Mouse (Mus musculus) hindbrain, embryonic 15.5 days (tissue): ENCODE results near the gene Pald1. TPM values are rescaled to one million over a fixed set of nuclear protein-coding genes. Genes with fewer than 3 reads are reported as not detected.

Experiments used
- ATAC-seq: fragments of 200-750 bp; cut with Nextera tagmentation; 2 replicates; pipeline ENCODE4 v1.8.0; 2017; ENCODE audit warnings: low read depth, moderate number of reproducible peaks, moderate TSS enrichment; ENCODE audit not compliant: low FRiP score
- H3K27ac ChIP-seq: fragments of 300-500 bp; sonication (generic); replicated peaks from 2 replicates; pipeline ENCODE4 v1.5.1; 2015; ENCODE audit warnings: mild to moderate bottlenecking, inconsistent platforms
- H3K27me3 ChIP-seq: fragments of 300-500 bp; sonication (generic); 2 replicates; pipeline ENCODE4 v1.6.1; 2015; ENCODE audit warnings: control low read depth, inconsistent platforms
- H3K36me3 ChIP-seq: fragments of 300-500 bp; sonication (generic); 2 replicates; pipeline ENCODE4 v1.6.1; 2015; ENCODE audit warnings: control low read depth, inconsistent platforms
- H3K4me1 ChIP-seq: fragments of 300-500 bp; sonication (generic); replicated peaks from 2 replicates; pipeline ENCODE4 v1.6.1; 2015; ENCODE audit warnings: control low read depth, inconsistent platforms
- H3K4me2 ChIP-seq: fragments of 300-500 bp; sonication (generic); 2 replicates; pipeline ENCODE4 v1.6.1; 2015; ENCODE audit warnings: moderate library complexity, mild to moderate bottlenecking, inconsistent platforms
- H3K4me3 ChIP-seq: fragments of 300-500 bp; sonication (generic); 2 replicates; pipeline ENCODE4 v1.5.1; 2015; ENCODE audit warnings: mild to moderate bottlenecking, inconsistent platforms
- H3K9ac ChIP-seq: fragments of 300-500 bp; sonication (generic); 2 replicates; pipeline ENCODE4 v1.6.1; 2015; ENCODE audit warnings: inconsistent platforms
- H3K9me3 ChIP-seq: fragments of 300-500 bp; sonication (generic); 2 replicates; pipeline ENCODE4 v1.6.1; 2016; ENCODE audit warnings: control low read depth, inconsistent platforms
- WGBS: fragments of 180-500 bp; shearing (Covaris S2); methylation state at CpG from one replicate; pipeline ENCODE4 v1.1.7; 2015; 5-methylcytosine and 5-hydroxymethylcytosine counted together
- polyA plus RNA-seq: library from polyadenylated mRNA; unstranded; fragments of >200 nt; fragmentation: Nextera tagmentation; extraction: Ambion mirVana; gene quantifications from 2 replicates; pipeline ENCODE4 v1.2.1, GENCODE M21; 2015

Gene Pald1
- polyA plus RNA-seq, 1 experiment from 2014 or later, result 32.4 TPM

DNA sequence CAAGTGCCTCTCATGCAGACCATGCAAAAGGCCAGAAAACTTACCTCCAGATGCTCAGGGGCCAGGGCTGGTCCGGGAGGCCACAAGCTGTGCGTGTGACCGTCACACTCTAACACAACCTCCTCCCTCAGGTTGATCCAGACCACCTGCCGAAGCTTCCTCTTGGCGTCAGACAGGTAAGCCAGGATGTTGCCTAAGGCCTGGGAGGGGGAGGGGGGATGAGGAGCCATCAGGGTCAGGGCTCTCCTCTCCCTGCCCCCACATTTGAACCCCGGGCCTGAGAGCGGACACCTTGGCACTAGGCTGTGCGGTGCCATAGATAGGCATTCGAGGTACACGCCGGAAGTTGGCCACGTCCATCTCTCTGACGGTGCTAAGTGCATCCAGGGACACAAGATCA is 40.6 kb downstream of the Pald1 start:
- 94% methylated on average over 13 of the region's 13 CpGs for WGBS
- Histone ChIP-seq H3K4me3 (no peak overlapping the region), H3K27me3 (no peaks in the 10 kb centered on the region), H3K9me3 (no peaks in the 10 kb centered on the region), H3K9ac (no peak overlapping the region), H3K4me1 (no peaks in the 10 kb centered on the region; the same call in 1 of the 2 replicates), H3K4me2 (no peak overlapping the region), H3K27ac (no peak overlapping the region), H3K36me3 (no peaks in the 10 kb centered on the region)
- ATAC-seq, result no peak

DNA sequence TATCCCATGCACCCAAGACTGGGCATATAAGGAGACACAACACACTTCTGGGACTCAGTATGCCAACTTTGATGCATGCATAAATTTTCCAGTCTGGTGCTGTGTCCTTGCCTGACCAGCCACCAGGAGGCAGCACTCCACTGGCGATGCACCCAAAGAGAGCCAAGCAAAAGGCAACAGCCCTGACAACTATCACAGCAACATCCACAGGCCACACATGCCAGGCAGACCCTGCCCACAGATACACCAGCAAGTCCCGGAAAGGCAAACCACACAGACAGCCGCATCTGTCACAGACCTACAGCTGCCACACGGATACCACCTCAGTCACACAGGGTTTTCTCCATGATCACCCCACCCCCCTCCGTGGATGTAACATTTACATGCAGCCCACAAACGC is 41.8 kb downstream of the Pald1 start:
- no peak overlapping the region for H3K27ac ChIP-seq
- H3K4me1 ChIP-seq, result no peaks in the 10 kb centered on the region; the same call in 1 of the 2 replicates
- H3K4me3 ChIP-seq, result no peak overlapping the region
- no peaks in the 10 kb centered on the region for H3K27me3 ChIP-seq
- WGBS, result 68% methylated on average over 6 of the region's 6 CpGs
- no peaks in the 10 kb centered on the region for H3K9me3 ChIP-seq
- no peaks in the 10 kb centered on the region for H3K36me3 ChIP-seq
- peak; percentile 67 for ATAC-seq
- H3K9ac ChIP-seq, result no peak overlapping the region
- no peak overlapping the region for H3K4me2 ChIP-seq

DNA sequence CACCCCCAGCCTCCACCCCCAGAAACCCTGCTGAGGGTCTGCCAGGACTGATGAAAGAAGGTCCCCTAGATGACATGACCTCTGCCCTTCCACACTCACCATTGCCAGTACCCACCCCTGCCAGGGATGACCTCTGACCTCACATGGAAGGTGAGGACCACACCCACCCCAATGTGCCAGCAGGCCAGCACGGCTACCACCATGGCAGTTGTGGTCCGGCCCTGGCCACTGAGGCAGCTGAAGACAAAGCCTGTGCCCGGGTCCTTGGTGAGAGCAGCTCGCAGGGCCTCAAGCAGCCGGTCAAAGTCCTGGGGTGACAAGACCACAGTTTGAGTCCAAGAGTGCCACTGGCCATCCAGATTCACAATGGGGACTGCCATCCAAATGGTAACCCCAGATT is 42.3 kb downstream of the Pald1 start:
- 92% methylated on average over 5 of the region's 5 CpGs for WGBS
- H3K9ac ChIP-seq, result no peak overlapping the region
- ATAC-seq, result no peak
- H3K4me2 ChIP-seq, result no peak overlapping the region
- H3K27ac ChIP-seq, result no peak overlapping the region
- no peaks in the 10 kb centered on the region for H3K27me3 ChIP-seq
- no peak overlapping the region for H3K4me3 ChIP-seq
- H3K4me1 ChIP-seq, result no peaks in the 10 kb centered on the region; the same call in 1 of the 2 replicates
- no peaks in the 10 kb centered on the region for H3K9me3 ChIP-seq
- no peaks in the 10 kb centered on the region for H3K36me3 ChIP-seq

DNA sequence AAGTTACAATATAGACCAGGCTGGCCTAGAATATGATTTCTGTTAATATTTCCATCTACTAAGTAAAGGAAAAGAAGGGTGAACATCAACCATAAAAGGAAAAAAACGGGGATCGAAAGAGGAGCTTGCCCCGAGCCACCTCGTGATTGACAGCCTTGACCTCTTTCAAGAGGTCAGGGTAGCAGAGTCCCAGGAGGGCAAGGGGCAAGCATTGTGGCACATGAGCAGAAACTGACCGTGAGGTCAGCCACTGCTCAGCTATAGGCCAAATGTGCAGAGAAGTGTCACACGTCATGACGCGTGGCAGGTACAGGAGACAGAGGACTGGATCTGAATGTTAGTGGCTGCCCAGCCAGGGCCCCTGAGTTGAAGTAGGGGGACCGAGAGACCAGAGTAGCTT is 43.1 kb downstream of the Pald1 start:
- Histone ChIP-seq H3K9ac (no peak overlapping the region), H3K9me3 (no peaks in the 10 kb centered on the region), H3K4me3 (no peak overlapping the region), H3K4me1 (no peaks in the 10 kb centered on the region), H3K36me3 (no peaks in the 10 kb centered on the region), H3K27me3 (no peaks in the 10 kb centered on the region), H3K4me2 (no peak overlapping the region), H3K27ac (no peak overlapping the region)
- no peak for ATAC-seq
- 72% methylated on average over 9 of the region's 9 CpGs for WGBS

DNA sequence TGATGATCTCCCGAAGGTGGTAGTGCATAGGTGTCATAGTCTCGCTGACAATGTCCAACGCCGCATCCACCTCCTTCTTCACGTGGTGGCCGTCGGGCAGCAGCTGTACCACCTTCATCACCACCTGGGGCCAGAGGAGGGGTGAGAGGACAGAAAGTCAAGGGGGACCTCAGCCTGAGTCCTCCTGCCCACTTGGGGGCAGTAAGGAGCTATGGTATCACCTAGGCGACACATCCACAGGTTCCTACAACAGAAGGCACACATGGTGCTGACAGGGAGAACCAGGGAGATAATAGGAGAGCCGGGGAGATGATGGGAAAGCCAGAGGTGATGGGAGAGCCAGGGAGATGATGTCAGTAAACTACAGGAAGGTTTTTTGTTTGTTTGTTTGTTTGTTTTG is 44.1 kb downstream of the Pald1 start:
- no peaks in the 10 kb centered on the region for H3K4me1 ChIP-seq
- no peaks in the 10 kb centered on the region for H3K9me3 ChIP-seq
- H3K27me3 ChIP-seq, result no peaks in the 10 kb centered on the region
- 93% methylated on average over 9 of the region's 9 CpGs for WGBS
- H3K36me3 ChIP-seq, result no peaks in the 10 kb centered on the region
- H3K9ac ChIP-seq, result no peak overlapping the region
- H3K27ac ChIP-seq, result no peak overlapping the region
- ATAC-seq, result no peak
- no peak overlapping the region for H3K4me2 ChIP-seq
- no peak overlapping the region for H3K4me3 ChIP-seq

DNA sequence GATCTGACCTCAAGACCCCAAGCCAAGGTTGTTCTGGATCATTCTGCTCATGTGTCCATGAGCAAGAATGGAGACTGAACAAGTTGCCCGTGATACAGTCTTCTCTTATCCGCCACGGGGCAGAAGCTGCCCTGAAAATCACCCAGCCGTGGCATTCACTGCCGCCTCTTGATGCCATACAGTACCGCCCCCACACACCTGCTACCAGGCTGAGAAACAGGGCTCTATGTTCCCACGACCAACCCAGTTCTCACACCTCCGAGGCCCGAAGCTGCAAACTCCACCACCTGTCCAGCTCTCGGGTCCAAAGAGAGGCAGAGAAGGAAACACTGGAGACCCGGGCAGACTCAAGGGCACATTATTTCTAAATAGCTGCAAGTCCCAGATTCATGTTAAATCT is 45.7 kb downstream of the Pald1 start:
- Histone ChIP-seq H3K4me1 (no peaks in the 10 kb centered on the region), H3K27me3 (no peaks in the 10 kb centered on the region), H3K27ac (no peak overlapping the region), H3K4me2 (no peak overlapping the region), H3K36me3 (no peaks in the 10 kb centered on the region), H3K9me3 (no peaks in the 10 kb centered on the region), H3K4me3 (no peak overlapping the region), H3K9ac (no peak overlapping the region)
- ATAC-seq, result no peak
- WGBS, result 93% methylated on average over 11 of the region's 11 CpGs

- WGBS, result 80% methylated on average over 5 of the region's 5 CpGs
- Histone ChIP-seq H3K27ac (no peak overlapping the region), H3K27me3 (no peaks in the 10 kb centered on the region), H3K36me3 (no peaks in the 10 kb centered on the region), H3K4me1 (peaks cover 2% of the 10 kb centered on the region), H3K9ac (no peak overlapping the region), H3K4me2 (no peak overlapping the region), H3K9me3 (no peaks in the 10 kb centered on the region), H3K4me3 (no peak overlapping the region)
- no peak for ATAC-seq
Measured at GRCm38 (mm10) chr10:61336592-61336991, 46.7 kb downstream of the Pald1 start.

GRCm38 (mm10) chr10:61336137-61336536 is 47.2 kb downstream of the Pald1 start:
- 0 out of 2 replicates have a peak, but pooled peaks have one; percentile 62 for ATAC-seq
- Histone ChIP-seq H3K9ac (no peak overlapping the region), H3K4me1 (peaks cover 7% of the 10 kb centered on the region), H3K36me3 (no peaks in the 10 kb centered on the region), H3K9me3 (no peaks in the 10 kb centered on the region), H3K4me3 (no peak overlapping the region), H3K27ac (no peak overlapping the region), H3K4me2 (no peak overlapping the region), H3K27me3 (no peaks in the 10 kb centered on the region)
- 27% methylated on average over 6 of the region's 6 CpGs for WGBS

GRCm38 (mm10) chr10:61334545-61334944 is 48.8 kb downstream of the Pald1 start:
- no peaks in the 10 kb centered on the region for H3K27me3 ChIP-seq
- H3K4me3 ChIP-seq, result no peak overlapping the region
- H3K27ac ChIP-seq, result no peak overlapping the region
- peaks cover 11% of the 10 kb centered on the region for H3K4me1 ChIP-seq
- H3K4me2 ChIP-seq, result no peak overlapping the region
- H3K9me3 ChIP-seq, result no peaks in the 10 kb centered on the region
- no peaks in the 10 kb centered on the region for H3K36me3 ChIP-seq
- no peak overlapping the region for H3K9ac ChIP-seq
- no peak for ATAC-seq
- 75% methylated on average over 7 of the region's 7 CpGs for WGBS

GRCm38 (mm10) chr10:61331046-61331445 is 52.3 kb downstream of the Pald1 start:
- H3K27me3 ChIP-seq, result no peaks in the 10 kb centered on the region
- H3K36me3 ChIP-seq, result no peaks in the 10 kb centered on the region
- H3K4me2 ChIP-seq, result no peak overlapping the region
- no peaks in the 10 kb centered on the region for H3K9me3 ChIP-seq
- H3K27ac ChIP-seq, result 0 out of 2 replicates have a peak overlapping the region, but pooled peaks have one; percentile 6
- WGBS, result 48% methylated on average over 5 of the region's 5 CpGs
- H3K4me1 ChIP-seq, result peaks cover 25% of the 10 kb centered on the region
- no peak overlapping the region for H3K4me3 ChIP-seq
- ATAC-seq, result peak; percentile 60; the same call in 1 of the 2 replicates
- H3K9ac ChIP-seq, result no peak overlapping the region

DNA sequence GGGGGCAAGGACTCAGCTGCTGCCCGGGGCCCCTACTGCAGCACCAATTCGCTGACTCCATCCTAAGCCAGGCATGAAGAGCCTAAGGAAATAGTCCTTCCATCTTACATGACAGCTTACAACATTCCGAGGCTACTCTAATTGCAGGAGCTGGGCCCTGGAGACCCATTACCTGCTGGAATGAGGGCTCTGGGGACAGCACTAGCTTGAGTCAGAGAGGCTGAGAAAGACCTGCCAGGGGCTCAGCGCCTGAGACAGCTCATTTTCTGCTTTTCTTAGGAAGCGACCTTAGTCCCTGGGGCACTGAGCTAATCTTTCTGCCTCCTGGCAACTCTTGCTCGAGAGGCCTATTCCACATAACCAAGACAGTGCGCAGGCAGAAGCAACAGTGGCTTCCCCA is 54.4 kb downstream of the Pald1 start:
- WGBS, result 38% methylated on average over 7 of the region's 7 CpGs
- H3K4me3 ChIP-seq, result no peak overlapping the region
- H3K27me3 ChIP-seq, result no peaks in the 10 kb centered on the region
- no peak overlapping the region for H3K4me2 ChIP-seq
- no peaks in the 10 kb centered on the region for H3K36me3 ChIP-seq
- no peaks in the 10 kb centered on the region for H3K9me3 ChIP-seq
- ATAC-seq, result no peak
- no peak overlapping the region for H3K9ac ChIP-seq
- H3K4me1 ChIP-seq, result peaks cover 25% of the 10 kb centered on the region
- H3K27ac ChIP-seq, result no peak overlapping the region

GRCm38 (mm10) chr10:61327545-61327944 is 55.8 kb downstream of the Pald1 start:
- Histone ChIP-seq H3K36me3 (peaks cover 13% of the 10 kb centered on the region), H3K9me3 (no peaks in the 10 kb centered on the region), H3K9ac (no peak overlapping the region), H3K27ac (no peak overlapping the region), H3K4me2 (no peak overlapping the region), H3K4me1 (peaks cover 25% of the 10 kb centered on the region), H3K4me3 (no peak overlapping the region), H3K27me3 (no peaks in the 10 kb centered on the region)
- WGBS, result 76% methylated on average over 10 of the region's 10 CpGs
- ATAC-seq, result no peak

DNA sequence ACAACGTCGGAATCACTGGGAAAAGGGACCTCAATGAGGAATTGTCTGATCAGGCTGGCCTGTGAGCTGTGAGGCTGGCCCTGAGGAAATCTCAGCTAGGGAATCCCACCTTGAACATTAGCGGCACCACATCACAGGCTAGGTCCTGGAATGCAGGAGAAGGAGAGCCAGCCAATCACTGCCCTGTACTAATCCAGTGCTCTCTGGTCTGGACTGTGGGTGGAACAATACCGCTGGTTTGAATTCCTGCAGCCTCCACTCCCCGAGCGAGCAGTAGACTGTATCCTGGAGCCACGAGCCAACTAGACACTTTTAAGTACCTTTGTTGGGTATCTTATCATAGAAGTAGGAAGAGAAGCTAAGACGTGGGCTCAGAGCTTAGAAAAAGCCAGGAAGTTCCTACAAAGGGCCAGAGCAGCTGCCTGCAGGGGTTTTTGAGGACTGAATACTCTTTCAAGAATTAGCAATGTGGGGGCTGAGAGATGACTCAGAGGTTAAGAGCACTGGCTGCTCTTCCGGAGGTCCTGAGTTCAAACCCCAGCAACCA is 57.5 kb downstream of the Pald1 start:
- Histone ChIP-seq H3K36me3 (peaks cover 17% of the 10 kb centered on the region), H3K9me3 (no peaks in the 10 kb centered on the region), H3K4me2 (no peak overlapping the region), H3K4me3 (no peak overlapping the region), H3K4me1 (peaks cover 15% of the 10 kb centered on the region), H3K27ac (no peak overlapping the region), H3K27me3 (no peaks in the 10 kb centered on the region), H3K9ac (no peak overlapping the region)
- no peak for ATAC-seq
- WGBS, result 70% methylated on average over 9 of the region's 9 CpGs
